Mouse (Mus musculus) brain, adult 2 months (tissue): ENCODE results near the gene Bcl9l.

Source experiments
- DNase-seq: peaks from one replicate; pipeline ENCODE4 v3.0.0; 2011; ENCODE audit warnings: low read depth, low spot score

The Bcl9l gene

DNA sequence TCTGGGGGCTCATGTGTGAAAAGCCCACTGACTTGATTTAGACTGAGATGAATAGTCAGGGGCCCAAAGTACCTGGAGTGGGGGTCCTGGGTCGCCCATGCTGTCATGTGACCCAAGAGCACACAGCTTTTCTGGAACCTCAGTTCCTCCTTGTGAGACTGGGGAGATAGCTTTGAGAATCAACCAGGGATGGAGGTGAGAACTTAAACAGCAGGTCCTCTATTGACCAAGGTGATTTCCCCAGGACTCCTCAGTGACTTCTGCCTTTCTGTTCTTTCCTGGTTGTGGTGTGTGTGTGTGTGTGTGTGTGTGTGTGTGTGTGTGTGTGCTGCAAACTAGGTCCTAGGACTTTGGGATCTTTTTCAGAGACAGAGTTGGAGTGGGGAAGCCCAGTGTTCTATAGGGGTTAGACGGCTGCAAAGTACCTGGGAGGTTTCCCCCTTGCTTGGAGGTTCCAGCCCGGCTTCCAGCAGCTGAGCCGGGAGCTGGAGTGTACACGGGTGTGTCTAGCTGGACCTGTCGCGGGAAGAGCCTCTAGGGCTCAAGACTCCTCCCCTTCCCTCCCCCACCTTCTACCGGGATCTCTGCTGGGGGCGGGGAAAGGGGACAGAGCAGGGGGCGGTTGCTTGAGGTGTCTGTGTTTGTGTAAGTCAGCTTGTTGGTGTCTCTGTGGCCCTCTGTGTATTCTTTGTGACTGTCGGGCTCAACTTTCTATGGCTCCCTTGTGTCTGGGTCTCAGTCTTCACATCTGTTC lies 15.2 kb downstream of the Bcl9l start:
- DNase-seq = no peak

DNA sequence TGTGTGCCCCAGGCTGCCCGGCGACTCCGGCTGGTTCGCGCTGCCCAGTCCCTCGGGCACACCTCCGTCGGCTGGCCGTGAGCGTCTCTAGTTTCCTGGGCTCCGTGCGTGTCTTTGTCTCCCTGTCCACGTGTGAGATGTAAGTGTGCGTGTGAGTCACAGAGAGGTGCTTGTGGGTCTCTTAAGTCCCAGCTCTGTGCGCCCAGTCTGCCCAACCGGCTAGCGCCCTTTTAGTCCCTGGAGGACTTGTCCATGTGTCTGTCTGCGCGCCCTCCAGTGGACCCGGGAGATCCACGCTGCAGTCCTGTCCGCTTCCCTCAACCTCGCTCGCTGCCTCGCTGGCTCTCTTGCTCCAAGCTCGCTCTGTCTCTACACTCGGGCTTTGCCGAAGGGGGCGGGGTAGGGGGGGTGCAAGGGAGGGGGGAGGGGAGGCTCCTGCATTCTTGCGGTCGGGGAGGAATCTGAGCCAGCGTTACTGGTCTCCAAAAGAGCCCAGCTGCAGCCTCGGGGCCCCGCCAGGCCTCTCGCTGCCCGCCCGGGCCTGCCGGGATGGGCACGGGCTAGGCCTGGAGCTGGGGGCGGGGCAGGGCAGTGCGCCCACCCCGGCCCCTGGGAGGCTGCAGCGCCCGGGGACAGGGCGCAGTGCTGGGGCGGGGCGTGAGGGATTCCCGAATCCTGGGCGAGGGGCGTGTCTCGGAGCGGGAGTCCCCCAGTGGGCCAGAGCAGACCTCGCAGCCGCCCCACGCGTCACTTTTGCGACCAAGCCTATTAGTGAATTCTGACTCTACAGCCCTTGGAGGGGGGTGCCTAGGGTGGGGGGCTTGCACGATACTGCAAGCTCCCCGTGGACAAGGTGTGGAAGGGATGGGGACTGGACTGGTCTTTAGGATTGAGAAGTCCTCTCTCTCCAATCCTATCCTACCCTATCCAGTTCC lies 16.1 kb downstream of the Bcl9l start:
- DNase-seq = peak; percentile 88

DNA sequence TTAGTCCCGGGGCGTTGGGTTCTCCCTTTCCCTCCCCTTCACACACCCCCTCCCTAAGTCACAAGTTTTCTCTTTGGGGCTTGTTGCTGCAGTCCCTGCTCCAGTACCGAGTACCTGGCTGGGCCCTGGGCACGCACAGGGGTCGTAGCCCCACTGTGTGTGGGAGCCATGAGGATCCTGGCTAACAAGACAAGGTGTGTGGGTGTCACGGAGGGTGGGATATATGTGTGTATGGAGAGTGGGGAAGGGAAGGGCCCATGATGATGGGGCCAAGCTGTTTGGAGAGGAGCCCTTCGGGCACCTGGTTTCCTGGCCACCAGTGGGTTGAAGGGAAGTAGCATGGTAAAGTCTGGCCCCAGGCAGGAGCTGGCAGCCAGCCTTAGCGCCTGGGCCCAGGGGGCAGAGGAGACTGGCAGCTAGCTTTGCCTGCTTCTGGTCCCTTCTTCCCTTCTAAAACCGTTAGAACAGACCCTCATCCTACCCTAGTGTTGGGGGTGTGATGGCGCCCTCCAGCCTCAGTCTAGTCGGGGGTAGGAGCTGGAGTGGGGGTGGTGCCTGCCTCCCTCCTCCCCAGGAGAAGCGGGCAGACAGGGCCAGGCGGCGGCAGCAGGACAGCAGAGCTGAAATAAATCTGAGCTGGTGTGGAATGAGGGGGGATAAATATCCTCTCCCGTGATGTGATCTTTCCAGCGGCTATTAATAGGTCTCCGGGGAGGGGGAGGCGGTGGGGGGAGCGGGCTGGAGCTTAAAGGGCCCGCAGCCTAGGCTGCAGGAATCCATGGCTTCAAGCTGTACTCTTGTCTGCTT lies 16.9 kb downstream of the Bcl9l start:
- peak; percentile 83 for DNase-seq

DNA sequence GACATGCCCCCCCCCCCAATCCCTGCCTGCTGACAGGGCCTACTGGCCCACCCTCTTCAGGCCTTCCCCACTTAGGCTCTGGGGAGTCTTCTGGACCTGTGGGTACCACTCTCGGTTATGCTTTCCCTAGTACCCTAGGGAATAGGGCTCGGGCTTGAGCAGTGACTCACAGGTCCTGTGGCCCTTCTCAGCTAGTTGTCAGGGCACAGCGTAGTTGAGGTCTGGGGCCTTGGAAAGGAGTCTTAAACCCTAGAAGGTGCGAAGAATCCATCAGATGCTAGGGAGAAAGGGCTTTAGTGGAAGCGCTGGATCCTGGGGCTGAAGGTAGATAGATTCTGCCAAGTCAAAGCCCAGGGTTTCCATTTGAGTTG lies 17.5 kb downstream of the Bcl9l start:
- DNase-seq = no peak

DNA sequence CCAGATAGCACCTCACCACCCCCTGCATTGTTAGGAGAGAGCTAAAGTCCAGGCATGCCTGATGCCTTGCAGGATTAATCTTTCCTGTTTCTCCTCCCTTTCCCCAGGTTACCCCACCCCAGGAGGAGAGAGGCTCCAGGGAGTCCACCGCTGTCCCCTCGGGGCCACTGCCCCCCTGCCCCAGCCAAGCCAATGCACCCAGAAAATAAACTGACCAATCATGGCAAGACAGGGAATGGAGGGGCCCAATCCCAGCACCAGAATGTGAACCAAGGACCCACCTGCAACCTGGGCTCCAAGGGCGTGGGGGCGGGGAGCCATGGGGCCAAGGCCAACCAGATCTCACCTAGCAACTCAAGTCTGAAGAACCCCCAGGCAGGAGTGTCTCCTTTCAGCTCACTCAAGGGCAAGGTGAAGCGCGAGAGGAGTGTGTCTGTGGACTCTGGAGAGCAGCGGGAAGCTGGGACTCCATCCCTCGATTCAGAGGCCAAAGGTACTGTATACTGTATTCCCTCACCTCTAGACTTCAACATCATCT lies 18.1 kb downstream of the Bcl9l start:
- DNase-seq = no peak

DNA sequence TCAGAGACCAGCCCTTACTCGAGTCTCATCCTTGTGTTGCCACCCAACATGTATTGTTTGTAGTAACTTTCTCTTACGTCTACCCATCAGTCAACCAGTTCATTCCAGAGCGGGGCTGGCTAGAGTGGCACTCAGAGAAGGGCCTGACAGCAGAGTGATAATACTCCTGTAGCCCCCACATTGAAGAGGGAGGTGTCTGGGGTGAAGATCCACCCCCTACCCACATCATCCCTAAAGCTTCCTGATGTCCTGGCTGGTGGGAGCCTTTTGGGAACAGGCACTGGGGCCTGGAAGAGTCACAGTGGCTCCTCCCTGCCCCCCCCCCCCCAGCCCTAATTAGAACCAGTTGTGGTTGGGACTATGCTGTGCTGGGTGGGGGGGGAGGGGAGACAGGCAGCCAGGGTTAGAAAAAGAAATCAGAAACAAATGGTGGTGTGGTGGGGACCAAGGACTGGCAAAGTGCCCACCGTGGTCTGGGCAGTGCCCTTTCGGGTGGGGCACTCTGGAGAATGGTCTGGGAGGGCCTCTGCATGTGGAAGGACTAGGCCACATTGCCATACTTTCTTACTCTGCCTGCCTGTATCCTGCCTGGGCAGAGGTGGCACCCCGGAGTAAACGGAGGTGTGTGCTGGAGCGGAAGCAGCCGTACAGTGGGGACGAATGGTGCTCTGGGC lies 18.7 kb downstream of the Bcl9l start:
- DNase-seq = no peak

DNA sequence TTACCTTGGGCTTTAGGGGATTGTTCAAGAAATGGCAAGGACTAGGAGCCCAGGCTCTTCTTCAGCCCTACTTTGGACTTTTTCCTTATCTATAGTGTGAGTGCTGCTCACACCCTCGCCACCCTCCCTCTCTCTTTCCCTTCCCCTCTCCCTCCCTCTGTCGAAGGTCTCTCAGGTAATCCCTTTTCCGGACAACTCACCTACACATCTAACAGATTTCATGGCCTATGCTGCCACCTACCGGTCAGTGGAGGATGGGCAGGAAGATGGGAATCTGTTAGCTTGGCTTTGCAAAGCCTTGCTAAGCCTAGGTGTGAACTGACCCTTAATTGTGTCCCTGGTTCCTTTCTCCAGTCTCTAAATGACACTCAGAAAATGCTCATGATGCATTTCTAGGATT lies 19.4 kb downstream of the Bcl9l start:
- peak; percentile 93 for DNase-seq

DNA sequence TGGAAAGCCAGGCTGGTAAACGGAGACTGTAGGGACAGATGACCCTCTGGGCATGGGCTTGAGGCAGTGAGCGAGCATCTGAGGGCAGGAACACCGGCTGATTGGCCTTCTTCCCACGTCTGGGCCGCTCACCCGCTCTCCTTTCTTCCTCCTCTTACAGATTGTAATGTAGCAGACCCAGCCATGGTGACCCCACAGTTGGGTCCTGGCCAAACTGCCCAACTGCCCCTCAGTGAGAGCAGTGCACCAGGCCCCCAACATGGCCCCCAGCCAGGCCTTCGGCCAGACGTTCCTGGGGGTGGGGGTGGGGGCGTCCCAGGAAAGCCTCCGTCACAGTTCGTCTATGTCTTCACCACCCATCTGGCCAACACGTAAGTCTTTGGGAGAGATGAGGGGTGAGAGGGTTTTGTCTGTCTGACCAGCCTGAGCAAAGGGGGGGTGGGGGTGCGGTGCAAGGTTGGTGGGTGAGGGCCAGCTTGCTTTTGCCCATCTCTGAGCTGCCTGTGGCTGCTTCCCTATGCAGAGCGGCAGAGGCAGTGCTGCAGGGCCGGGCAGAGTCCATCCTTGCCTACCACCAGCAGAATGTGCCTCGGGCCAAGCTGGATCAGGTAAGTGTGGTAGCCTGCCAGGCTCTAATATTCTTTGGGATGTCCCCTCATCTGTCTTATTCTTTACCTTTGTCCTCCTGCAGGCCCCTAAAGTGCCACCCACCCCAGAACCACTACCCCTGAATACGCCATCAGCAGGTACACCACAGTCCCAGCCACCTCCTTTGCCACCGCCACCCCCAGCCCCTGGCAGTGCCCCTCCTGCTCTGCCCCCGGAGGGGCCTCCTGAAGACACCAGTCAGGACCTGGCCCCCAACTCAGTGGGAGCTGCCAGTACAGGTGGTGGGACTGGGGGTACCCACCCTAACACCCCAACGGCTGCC lies 22.5 kb downstream of the Bcl9l start:
- no peak for DNase-seq

DNA sequence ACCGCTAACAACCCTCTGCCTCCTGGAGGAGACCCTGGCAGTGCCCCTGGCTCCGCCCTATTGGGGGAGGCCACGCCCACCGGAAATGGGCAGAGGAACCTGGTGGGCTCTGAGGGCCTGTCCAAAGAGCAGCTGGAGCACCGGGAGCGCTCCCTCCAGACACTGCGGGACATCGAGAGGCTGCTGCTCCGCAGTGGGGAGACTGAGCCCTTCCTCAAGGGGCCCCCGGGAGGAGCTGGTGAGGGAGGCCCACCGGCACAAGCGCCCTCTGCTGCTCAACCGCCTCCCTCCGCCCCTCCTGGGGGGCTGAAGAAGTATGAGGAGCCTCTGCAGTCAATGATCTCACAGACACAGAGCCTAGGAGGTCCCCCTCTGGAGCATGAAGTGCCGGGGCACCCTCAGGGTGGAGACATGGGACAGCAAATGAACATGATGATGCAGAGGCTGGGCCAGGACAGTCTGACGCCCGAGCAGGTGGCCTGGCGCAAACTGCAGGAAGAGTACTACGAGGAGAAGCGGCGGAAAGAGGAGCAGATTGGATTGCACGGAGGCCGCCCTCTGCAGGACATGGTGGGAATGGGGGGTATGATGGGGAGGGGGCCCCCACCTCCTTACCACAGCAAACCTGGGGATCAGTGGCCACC lies 23.3 kb downstream of the Bcl9l start:
- no peak for DNase-seq

DNA sequence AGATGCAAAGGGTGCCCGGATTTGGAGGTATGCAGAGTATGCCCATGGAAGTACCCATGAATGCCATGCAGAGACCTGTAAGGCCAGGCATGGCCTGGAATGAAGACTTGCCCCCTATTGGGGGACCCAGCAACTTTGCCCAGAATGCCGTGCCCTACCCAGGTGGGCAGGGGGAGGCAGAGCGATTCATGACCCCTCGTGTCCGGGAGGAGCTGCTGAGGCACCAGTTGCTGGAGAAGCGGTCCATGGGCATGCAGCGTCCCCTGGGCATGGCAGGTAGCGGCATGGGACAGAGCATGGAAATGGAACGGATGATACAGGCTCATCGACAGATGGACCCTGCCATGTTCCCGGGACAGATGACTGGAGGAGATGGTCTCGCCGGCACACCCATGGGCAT lies 23.9 kb downstream of the Bcl9l start:
- no peak for DNase-seq

DNA sequence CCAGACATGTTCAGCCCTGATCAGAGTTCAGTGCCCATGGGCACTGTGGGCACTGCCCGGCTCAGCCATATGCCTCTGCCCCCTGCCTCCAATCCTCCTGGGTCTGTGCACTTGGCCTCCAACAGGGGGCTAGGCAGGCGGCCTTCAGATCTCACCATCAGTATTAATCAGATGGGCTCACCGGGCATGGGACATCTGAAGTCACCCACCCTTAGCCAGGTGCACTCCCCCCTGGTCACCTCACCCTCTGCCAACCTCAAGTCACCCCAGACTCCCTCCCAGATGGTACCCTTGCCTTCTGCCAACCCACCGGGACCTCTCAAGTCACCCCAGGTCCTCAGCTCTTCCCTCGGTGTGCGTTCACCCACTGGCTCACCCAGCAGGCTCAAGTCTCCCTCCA lies 24.7 kb downstream of the Bcl9l start:
- no peak for DNase-seq

DNA sequence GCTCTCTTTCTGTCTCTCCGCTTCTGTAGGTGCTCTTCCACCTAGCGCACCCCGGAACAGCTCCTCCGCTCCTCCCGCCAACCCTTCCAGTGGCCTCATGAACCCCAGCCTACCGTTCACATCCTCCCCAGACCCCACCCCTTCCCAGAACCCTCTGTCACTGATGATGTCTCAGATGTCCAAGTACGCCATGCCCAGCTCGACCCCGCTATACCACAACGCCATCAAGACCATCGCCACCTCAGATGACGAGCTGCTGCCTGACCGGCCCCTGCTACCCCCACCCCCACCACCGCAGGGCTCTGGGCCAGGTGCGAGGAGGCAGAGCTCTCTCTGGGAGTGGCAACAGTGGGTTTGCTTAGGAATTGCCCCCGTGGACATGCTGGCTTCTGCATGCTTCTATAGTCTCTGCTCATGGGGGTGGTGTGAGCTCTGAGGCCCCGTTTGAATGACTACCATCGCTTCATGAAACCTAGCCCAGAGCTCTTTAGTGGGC lies 25.5 kb downstream of the Bcl9l start:
- no peak for DNase-seq

DNA sequence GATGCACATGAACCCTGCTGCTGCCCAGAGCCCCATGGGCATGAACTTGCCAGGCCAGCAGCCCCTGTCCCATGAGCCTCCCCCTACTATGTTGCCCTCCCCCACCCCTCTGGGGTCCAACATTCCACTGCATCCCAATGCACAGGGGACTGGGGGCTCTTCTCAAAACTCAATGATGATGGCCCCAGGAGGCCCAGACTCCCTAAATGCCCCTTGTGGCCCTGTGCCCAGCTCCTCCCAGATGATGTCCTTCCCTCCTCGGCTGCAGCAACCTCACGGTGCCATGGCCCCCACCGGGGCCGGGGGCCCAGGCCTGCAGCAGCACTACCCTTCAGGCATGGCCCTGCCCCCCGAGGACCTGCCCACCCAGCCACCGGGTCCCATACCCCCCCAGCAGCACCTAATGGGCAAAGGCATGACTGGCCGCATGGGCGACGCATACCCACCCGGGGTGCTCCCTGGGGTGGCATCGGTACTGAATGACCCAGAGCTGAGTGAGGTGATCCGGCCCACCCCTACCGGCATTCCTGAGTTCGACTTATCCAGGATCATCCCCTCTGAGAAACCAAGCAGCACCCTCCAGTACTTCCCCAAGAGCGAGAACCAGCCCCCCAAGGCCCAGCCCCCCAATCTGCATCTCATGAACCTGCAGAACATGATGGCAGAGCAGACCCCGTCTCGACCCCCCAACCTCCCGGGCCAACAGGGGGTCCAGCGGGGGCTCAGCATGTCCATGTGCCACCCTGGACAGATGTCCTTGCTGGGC lies 26.3 kb downstream of the Bcl9l start:
- DNase-seq = no peak

DNA sequence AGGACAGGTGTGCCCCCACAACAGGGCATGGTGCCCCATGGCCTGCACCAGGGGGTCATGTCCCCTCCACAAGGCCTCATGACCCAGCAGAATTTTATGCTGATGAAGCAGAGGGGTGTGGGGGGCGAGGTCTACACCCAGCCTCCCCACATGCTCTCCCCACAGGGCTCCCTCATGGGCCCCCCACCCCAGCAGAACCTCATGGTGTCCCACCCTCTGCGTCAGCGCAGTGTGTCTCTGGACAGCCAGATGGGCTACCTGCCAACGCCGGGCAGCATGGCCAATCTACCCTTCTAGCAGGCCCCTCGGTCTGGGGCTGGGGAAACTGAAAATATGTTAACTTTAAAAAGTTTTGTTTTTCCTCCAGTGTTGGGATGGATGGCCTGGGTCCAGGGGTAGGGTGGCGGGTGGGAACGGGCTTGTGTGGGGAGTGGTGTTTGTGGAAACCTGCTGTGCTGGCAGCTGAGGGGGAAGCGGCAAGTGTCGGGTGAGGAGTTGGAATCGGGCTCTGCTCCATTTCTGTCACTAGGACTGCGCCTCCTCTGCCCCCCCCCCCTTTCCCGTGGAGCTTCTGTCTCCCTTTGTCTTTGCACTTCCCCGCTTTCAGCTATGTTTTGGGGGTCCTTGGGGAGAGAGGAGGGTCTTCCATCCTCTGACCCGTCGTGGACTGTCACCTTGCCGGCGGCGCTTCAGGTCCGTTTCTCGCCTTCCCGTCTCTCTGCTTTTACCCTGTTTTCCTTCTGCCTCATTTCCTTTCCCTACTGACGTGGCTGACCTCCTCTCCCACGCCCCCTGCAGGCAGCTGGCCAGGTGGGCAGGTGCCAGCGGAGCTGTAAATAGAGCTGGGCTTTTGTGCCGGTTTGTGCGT lies 27.1 kb downstream of the Bcl9l start:
- peak; percentile 93 for DNase-seq

DNA sequence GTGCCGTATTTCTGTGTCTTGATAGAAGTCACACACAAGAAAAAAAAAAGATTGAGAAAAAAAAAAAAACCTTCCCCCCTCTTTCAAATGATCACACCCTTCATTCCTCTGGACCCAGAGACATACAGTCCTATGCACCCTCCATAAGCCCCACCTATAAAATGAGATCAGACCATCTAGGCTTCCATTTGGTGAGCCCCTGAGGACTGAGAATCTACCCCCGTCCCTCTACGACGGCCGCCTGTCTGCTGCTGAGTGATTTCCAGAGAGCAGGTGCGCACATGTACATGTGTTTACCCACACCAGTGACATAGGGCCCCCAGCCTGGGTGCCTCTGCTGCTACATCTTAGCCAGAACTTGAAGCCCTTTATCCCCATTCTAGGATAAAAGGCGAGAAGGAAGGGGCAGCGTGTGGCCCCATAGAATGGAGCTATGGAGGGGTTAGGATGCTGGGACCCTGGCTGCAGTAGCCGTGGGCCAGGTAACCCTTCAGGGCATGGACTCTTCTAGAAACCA lies 27.8 kb downstream of the Bcl9l start:
- DNase-seq = no peak

DNA sequence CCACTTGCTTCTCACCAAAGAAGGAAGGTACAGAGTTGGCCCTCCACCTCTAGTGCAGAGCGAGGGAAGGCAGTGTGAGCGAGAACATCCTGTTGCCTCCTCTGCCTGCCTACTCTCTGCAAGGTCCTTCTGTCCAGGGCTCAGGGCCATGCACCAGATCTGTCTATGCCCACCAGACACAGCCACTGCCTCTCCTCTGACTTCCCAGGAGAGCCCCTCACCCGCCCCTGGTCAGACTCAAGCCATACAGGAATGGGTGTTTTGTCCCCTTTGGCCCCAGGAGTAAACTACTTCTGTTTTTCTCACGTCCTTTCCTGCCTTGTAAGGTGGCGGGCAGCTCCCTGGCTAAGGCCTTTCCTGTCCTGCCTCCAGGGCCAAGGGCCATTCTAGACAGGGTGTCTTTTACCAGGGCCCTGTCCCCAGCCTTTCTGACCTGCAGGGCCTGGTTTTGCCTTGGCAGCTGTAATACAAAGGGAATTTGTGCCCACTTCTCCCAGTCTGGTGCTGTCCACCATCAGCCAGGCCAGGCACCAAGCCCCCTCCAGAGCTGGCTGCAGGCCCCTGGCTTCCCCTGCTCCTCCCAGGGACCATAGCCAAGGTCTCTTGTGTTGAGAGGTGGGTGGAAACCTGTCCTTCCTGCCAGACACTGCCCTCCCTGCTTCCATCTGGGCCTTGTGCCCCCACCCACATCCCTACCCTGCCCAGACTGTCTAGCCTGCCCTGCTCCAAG lies 28.4 kb downstream of the Bcl9l start:
- peak; percentile 77 for DNase-seq
